Mouse (Mus musculus): Measurements from ENCODE around the gene Scaper. TPM values are rescaled to one million over a fixed set of nuclear protein-coding genes. Genes with fewer than 3 reads are reported as not detected.

Gene Scaper
- total and polyA plus RNA-seq, 3 experiments = 4.2 to 5.2 (median 4.5) TPM

GRCm38 (mm10) chr9:55510651-55511235, 427.2 kb downstream of the Scaper start:
- peak overlapping the region; percentile 62 for H3K9ac ChIP-seq (ENCODE audit: insufficient read depth, low read depth)
- dilution Hi-C loops (cut with MboI; ENCODE audit: extremely low pct_ligation_motif_present, extremely low pct_unique_long_range_greater_than_20kb, low sequenced_read_pairs) = no loop called here

DNA sequence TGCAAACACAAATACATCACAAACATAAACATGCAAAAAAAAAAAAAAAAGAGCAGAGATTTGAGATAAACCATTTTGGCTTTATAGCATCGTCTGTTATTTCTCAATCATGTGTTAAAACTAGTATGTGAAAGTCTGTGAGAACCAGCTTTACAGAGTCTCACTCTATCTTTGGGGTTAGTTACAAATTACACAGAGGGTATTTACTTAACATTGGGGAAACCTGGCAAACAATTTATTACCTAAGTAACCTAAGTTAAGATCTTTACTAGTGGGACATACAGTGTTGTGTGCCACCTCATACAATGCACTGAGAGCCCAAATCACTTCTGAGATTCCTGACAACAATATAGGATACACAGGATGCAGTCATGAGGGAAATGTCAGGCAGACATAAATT, 428.2 kb downstream of the Scaper start:
- dilution Hi-C loops (cut with MboI; ENCODE audit: extremely low pct_ligation_motif_present, extremely low pct_unique_long_range_greater_than_20kb, low sequenced_read_pairs) = no loop called here
- Histone ChIP-seq H3K9me3 (replicated peaks; ENCODE audit: low read length) (no peaks in the 10 kb centered on the region), H3K36me3 (replicated peaks in 1 of 2; ENCODE audit: control insufficient read depth in 1 of 2, insufficient read depth in 1 of 2, low read length in 1 of 2) (peaks cover 0 to 26% of the 10 kb centered on the region in 2 experiments), H3K9ac (ENCODE audit: insufficient read depth, low read depth) (no peak overlapping the region), H3K4me1 (ENCODE audit: control insufficient read depth in 1 of 2, insufficient read depth in 2 of 2) (peaks cover 5 to 20% of the 10 kb centered on the region in 2 experiments; a peak in 2 of 4 replicates), H3K27ac (ENCODE audit: insufficient read depth, low read depth) (no peak overlapping the region), H3K79me2 (replicated peaks; ENCODE audit: control insufficient read depth, extremely low read depth, insufficient read depth, poor library complexity, severe bottlenecking) (peaks cover 29% of the 10 kb centered on the region), H3K4me2 (ENCODE audit: insufficient read depth, low read depth, poor library complexity, severe bottlenecking) (no peak overlapping the region), H3K27me3 (replicated peaks) (peaks cover 4% of the 10 kb centered on the region), H3K4me3 (replicated peaks in 1 of 3; ENCODE audit: low read depth in 2 of 3, low read length in 2 of 3, poor library complexity in 1 of 3) (no peak overlapping the region)
- no peak for DNase-seq (ENCODE audit: extremely low read depth)
- in situ Hi-C loops (cut with MboI; ENCODE audit: low pct_ligation_motif_present, low pct_unique_long_range_greater_than_20kb, low sequenced_read_pairs) = no loop called here
- TF ChIP-seq JUN (IDR thresholded peaks at IDR 0.05; ENCODE audit: insufficient read depth, low read depth, low read length) (no peak), PAX5 (IDR thresholded peaks at IDR 0.05; ENCODE audit: low read length) (no peak), ELF1 (IDR thresholded peaks at IDR 0.05; ENCODE audit: low read depth, low read length) (no peak), POLR2AphosphoS2 (IDR thresholded peaks at IDR 0.05; ENCODE audit: low read depth, low read length) (no peak), MAZ (IDR thresholded peaks at IDR 0.05; ENCODE audit: low read depth, low read length) (no peak), USF1 (IDR thresholded peaks at IDR 0.05; ENCODE audit: low read depth, low read length) (no peak), TBP (conservative IDR thresholded peaks at IDR 0.05; ENCODE audit: low read depth, low read length) (no peak), EP300 (IDR thresholded peaks at IDR 0.05; ENCODE audit: low read length) (no peak), MEF2A (IDR thresholded peaks at IDR 0.05; ENCODE audit: borderline replicate concordance, low read depth, low read length) (no peak), ZMIZ1 (IDR thresholded peaks at IDR 0.05; ENCODE audit: low read depth, low read length) (no peak), ZNF384 (IDR thresholded peaks at IDR 0.05; ENCODE audit: low read depth, low read length) (no peak), CHD2 (IDR thresholded peaks at IDR 0.05; ENCODE audit: low read length) (no peak), ZKSCAN1 (IDR thresholded peaks at IDR 0.05; ENCODE audit: borderline replicate concordance, low read depth, low read length) (no peak), MXI1 (IDR thresholded peaks at IDR 0.05; ENCODE audit: low read depth, low read length) (no peak), GABPA (IDR thresholded peaks at IDR 0.05; ENCODE audit: insufficient replicate concordance, low read depth, low read length) (no peak)

More at GRCm38 (mm10) chr9:55510651-55511235, 427.2 kb downstream of the Scaper start:
- TF ChIP-seq CHD1 (IDR thresholded peaks at IDR 0.05; ENCODE audit: low read depth, low read length) = 0 out of 2 replicates have a peak, but pooled peaks have one; percentile 4
- TF ChIP-seq SMC3 (IDR thresholded peaks at IDR 0.05; ENCODE audit: low read depth, low read length) = no peak
- Histone ChIP-seq H3K27ac (ENCODE audit: insufficient read depth, low read depth) (no peak overlapping the region), H3K4me1 (ENCODE audit: control insufficient read depth in 1 of 2, insufficient read depth in 2 of 2) (peaks cover 5 to 20% of the 10 kb centered on the region in 2 experiments; a peak in 2 of 4 replicates), H3K79me2 (replicated peaks; ENCODE audit: control insufficient read depth, extremely low read depth, insufficient read depth, poor library complexity, severe bottlenecking) (peaks cover 27% of the 10 kb centered on the region), H3K27me3 (replicated peaks) (peaks cover 4% of the 10 kb centered on the region), H3K36me3 (replicated peaks in 1 of 2; ENCODE audit: control insufficient read depth in 1 of 2, insufficient read depth in 1 of 2, low read length in 1 of 2) (peaks cover 0 to 17% of the 10 kb centered on the region in 2 experiments), H3K4me2 (ENCODE audit: insufficient read depth, low read depth, poor library complexity, severe bottlenecking) (peak overlapping the region; percentile 74), H3K4me3 (replicated peaks in 1 of 3; ENCODE audit: low read depth in 2 of 3, low read length in 2 of 3, poor library complexity in 1 of 3) (peak overlapping the region; percentile 77 to 89 (median 79)), H3K9me3 (replicated peaks; ENCODE audit: low read length) (no peaks in the 10 kb centered on the region)
- in situ Hi-C loops (cut with MboI; ENCODE audit: low pct_ligation_motif_present, low pct_unique_long_range_greater_than_20kb, low sequenced_read_pairs) = no loop called here
- peak; percentile 10 for DNase-seq (ENCODE audit: extremely low read depth)
